Mouse (Mus musculus): Measurements from ENCODE around the gene Nmt1. TPM values are rescaled to one million over a fixed set of nuclear protein-coding genes. Genes with fewer than 3 reads are reported as not detected.

Gene Nmt1
- total and polyA plus RNA-seq, 3 experiments, result 84.5 to 205 (median 115) TPM

DNA sequence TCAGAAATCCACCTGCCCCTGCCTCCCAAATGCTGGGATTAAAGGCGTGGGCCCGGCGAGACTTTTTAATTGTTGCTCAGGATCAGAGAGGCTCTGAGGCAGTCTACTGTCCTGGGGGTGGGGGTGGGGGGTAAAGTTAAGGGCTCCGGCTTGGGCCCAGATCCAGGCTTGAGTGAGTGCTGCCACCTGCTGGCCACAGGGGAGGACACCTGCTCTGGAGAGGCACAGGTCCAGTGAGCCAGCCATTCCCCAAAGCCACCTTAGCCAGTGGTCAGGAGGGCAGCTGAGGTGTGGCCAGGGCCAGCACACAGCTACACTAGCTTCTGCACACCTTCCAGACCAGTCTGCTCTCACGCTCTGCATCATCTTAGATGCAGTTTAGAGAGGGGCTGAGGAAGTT lies 35.0 kb upstream of the Nmt1 start (continued):
- TF ChIP-seq BHLHE40 (IDR thresholded peaks at IDR 0.05; ENCODE audit: low read depth, low read length) (peak; percentile 33; the same call in 1 of the 2 replicates), JUN (IDR thresholded peaks at IDR 0.05; ENCODE audit: insufficient read depth, low read depth, low read length) (no peak), ETS1 (conservative IDR thresholded peaks at IDR 0.05; ENCODE audit: low read depth, low read length) (no peak), CHD2 (IDR thresholded peaks at IDR 0.05; ENCODE audit: low read length) (peak; percentile 70), IRF4 (IDR thresholded peaks at IDR 0.05; ENCODE audit: low read depth, low read length) (peak; percentile 50; the same call in 1 of the 2 replicates), NRF1 (IDR thresholded peaks at IDR 0.05; ENCODE audit: low read depth, low read length) (no peak), TCF12 (IDR thresholded peaks at IDR 0.05; ENCODE audit: low read depth, low read length) (peak; percentile 63), PAX5 (IDR thresholded peaks at IDR 0.05; ENCODE audit: low read length) (no peak), SMC3 (IDR thresholded peaks at IDR 0.05; ENCODE audit: low read depth, low read length) (peak; percentile 97), MAZ (IDR thresholded peaks at IDR 0.05; ENCODE audit: low read depth, low read length) (peak; percentile 64; the same call in 1 of the 2 replicates), E2F4 (IDR thresholded peaks at IDR 0.05; ENCODE audit: insufficient replicate concordance, low read depth, low read length) (no peak), MEF2A (IDR thresholded peaks at IDR 0.05; ENCODE audit: borderline replicate concordance, low read depth, low read length) (peak; percentile 38; the same call in 1 of the 2 replicates), ELF1 (IDR thresholded peaks at IDR 0.05; ENCODE audit: low read depth, low read length) (no peak), MXI1 (IDR thresholded peaks at IDR 0.05; ENCODE audit: low read depth, low read length) (peak; percentile 46; the same call in 1 of the 2 replicates), ZNF384 (IDR thresholded peaks at IDR 0.05; ENCODE audit: low read depth, low read length) (no peak), UBTF (IDR thresholded peaks at IDR 0.05; ENCODE audit: low read depth, low read length) (no peak), GABPA (IDR thresholded peaks at IDR 0.05; ENCODE audit: insufficient replicate concordance, low read depth, low read length) (no peak), CTCF (conservative IDR thresholded peaks at IDR 0.05 in 1 of 2, IDR thresholded peaks at IDR 0.05 in 1 of 2; ENCODE audit: low read depth in 2 of 2, low read length in 2 of 2) (peak; percentile 47 to 97), MYC (IDR thresholded peaks at IDR 0.05; ENCODE audit: low read depth, low read length) (peak; percentile 26; the same call in 1 of the 2 replicates)

DNA sequence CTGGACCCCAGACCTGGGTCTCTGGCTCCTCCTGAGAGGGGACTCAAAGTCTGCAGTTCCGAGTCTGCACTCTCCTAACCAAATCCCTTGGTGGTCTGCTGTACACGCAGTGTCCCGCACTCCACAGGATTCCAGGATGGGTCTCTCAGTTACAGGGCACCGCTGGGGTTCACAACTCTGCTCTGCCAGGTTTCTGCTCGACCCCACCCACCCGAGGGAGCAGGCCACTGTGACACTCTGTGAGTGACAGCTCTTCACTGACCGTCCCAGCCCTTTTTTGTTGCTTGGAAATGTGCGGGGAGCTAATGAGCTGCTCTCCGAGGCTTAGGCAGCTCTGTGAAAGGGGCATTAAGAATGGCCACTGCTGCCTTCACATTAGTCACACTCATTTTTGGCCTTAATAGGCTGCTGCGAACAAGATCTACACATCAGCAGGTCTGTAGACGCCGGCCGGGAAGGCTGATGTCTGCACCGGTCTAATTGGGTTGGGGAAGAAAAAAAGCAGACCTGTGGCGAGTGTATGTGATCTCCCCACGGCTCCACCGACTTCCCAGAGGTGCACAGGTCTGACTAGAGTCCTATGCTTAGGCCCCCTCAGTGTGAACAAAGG lies 34.5 kb upstream of the Nmt1 start:
- in situ Hi-C loops (cut with MboI; ENCODE audit: low pct_ligation_motif_present, low pct_unique_long_range_greater_than_20kb, low sequenced_read_pairs) (loop anchor here (5.0 kb wide), 1 partner anchor 96 kb away; no protein-coding TSS in a partner anchor), dilution Hi-C loops (cut with MboI; ENCODE audit: extremely low pct_ligation_motif_present, extremely low pct_unique_long_range_greater_than_20kb, low sequenced_read_pairs) (no loop called here)
- Histone ChIP-seq H3K4me1 (ENCODE audit: control insufficient read depth in 1 of 2, insufficient read depth in 2 of 2) (no peaks in the 10 kb centered on the region), H3K4me3 (replicated peaks in 1 of 3; ENCODE audit: low read depth in 2 of 3, low read length in 2 of 3, poor library complexity in 1 of 3) (no peak overlapping the region), H3K9me3 (replicated peaks; ENCODE audit: low read length) (no peaks in the 10 kb centered on the region), H3K79me2 (replicated peaks; ENCODE audit: control insufficient read depth, extremely low read depth, insufficient read depth, poor library complexity, severe bottlenecking) (no peaks in the 10 kb centered on the region), H3K4me2 (ENCODE audit: insufficient read depth, low read depth, poor library complexity, severe bottlenecking) (no peak overlapping the region), H3K9ac (ENCODE audit: insufficient read depth, low read depth) (no peak overlapping the region), H3K36me3 (replicated peaks in 1 of 2; ENCODE audit: control insufficient read depth in 1 of 2, insufficient read depth in 1 of 2, low read length in 1 of 2) (peaks cover 44 to 53% of the 10 kb centered on the region in 2 experiments), H3K27me3 (replicated peaks) (peaks cover 12% of the 10 kb centered on the region), H3K27ac (ENCODE audit: insufficient read depth, low read depth) (no peak overlapping the region)
- DNase-seq (ENCODE audit: extremely low read depth), result no peak
- TF ChIP-seq USF1 (IDR thresholded peaks at IDR 0.05; ENCODE audit: low read depth, low read length) (no peak), MXI1 (IDR thresholded peaks at IDR 0.05; ENCODE audit: low read depth, low read length) (0 out of 2 replicates have a peak, but pooled peaks have one; percentile 18), GABPA (IDR thresholded peaks at IDR 0.05; ENCODE audit: insufficient replicate concordance, low read depth, low read length) (no peak), ZKSCAN1 (IDR thresholded peaks at IDR 0.05; ENCODE audit: borderline replicate concordance, low read depth, low read length) (no peak), EP300 (IDR thresholded peaks at IDR 0.05; ENCODE audit: low read length) (no peak)
